Mouse (Mus musculus): ENCODE measurements around the gene 1810037I17Rik. TPM values are rescaled to one million over a fixed set of nuclear protein-coding genes. Genes with fewer than 3 reads are reported as not detected.
A peak's percentile ranks its signal among the peaks of the same experiment; 100 is the strongest.

Gene 1810037I17Rik
- polyA plus RNA-seq (2014; fragmentation: Nextera tagmentation; extraction: Ambion mirVana) = 88.0 and 95.6 TPM in 2 replicates

DNA sequence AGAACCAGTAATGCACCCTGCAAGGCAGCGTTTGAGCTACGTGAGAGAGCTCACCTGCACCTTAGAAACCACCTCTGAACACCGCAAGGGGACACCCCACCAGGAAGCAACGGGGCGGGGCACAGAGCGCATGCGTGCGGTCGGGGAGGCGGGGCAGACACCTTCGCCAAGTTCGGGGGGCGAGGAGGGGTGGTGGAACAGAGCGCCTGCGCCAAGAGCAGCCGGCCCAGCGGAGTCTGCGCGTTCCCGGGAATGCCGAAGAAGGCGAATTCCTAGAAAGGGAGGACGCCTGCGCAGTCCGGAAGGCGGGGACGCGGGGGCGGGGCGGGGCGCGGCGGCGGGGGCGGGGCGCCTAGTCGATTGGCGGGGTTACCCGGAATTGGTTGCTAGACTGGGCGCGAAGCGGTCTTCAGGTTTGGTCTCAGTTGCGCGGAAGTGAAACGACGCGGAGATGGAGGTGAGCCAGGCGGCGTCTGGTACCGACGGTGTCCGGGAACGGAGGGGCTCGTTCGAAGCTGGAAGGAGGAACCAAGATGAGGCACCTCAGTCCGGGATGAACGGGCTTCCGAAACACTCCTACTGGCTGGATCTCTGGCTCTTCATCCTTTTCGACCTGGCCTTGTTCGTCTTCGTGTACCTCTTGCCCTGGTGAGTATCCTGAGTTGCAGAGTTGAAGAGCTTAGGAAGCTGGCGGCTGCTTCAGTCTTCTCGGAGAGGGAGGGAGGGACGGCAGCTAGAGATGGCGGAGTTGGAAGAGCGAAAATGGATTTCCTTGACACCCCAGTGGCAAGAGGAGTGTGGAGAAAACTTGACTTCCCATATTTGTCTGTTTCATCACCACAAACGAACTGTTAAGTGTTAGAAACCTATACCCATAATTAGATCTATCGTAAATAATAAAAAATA is at the start of gene 1810037I17Rik:
1810037I17Rik (plus strand) TSS at position 195 of the 906 bp plus-strand sequence.
- Histone ChIP-seq H3K36me3 (ENCODE audit: control insufficient read depth, insufficient read depth, low read length) (no peaks in the 10 kb centered on the region), H3K4me3 (ENCODE audit: low read depth, low read length) (peak within 1 kb of the TSS; percentile 53), H3K4me2 (ENCODE audit: low read depth, low read length, severe bottlenecking) (peak within 1 kb of the TSS; percentile 61), H3K27ac (ENCODE audit: low read depth, low read length) (peak within 1 kb of the TSS; percentile 25; the same call in 1 of the 2 replicates), H3K4me1 (replicated peaks; ENCODE audit: control insufficient read depth, insufficient read depth, low read length) (peaks cover 2% of the 10 kb centered on the region; the same call in 1 of the 2 replicates), H3K9ac (ENCODE audit: low read length) (peak within 1 kb of the TSS; percentile 64), H3K9me3 (ENCODE audit: control insufficient read depth, low read length) (no peaks in the 10 kb centered on the region), H3K27me3 (ENCODE audit: control insufficient read depth, insufficient read depth, low read length) (no peaks in the 10 kb centered on the region)
- peak; percentile 99 for ATAC-seq (replicated peaks; ENCODE audit: low FRiP score)
- DNase-seq (ENCODE audit: low spot score) = peak; percentile 99
- WGBS = under 1% methylated on average over 51 of the region's 68 CpGs

DNA sequence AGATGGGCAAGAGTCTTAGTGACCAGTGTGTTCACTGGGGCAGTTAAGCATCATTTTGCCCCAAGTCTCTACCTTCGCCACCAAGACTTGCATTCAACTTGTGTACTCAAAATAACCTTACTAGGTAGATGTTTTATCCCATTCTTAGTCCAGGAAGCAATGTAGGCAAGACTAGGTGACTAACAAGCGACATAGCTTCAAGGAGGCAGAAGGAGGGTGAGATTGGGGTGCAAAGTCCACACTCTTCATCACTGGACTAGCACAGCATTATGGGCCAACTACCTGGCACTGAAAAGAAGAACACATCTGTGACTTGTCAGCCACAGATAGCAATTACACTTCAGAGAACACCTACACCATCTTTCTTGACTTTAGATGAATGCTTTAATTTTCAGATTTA is 47.1 kb upstream of the 1810037I17Rik start:
- no peak for ATAC-seq (replicated peaks; ENCODE audit: low FRiP score)
- Histone ChIP-seq H3K36me3 (ENCODE audit: control insufficient read depth, insufficient read depth, low read length) (no peaks in the 10 kb centered on the region), H3K27me3 (ENCODE audit: control insufficient read depth, insufficient read depth, low read length) (no peaks in the 10 kb centered on the region), H3K4me1 (replicated peaks; ENCODE audit: control insufficient read depth, insufficient read depth, low read length) (no peaks in the 10 kb centered on the region), H3K4me3 (ENCODE audit: low read depth, low read length) (no peak overlapping the region), H3K27ac (ENCODE audit: low read depth, low read length) (no peak overlapping the region), H3K9ac (ENCODE audit: low read length) (no peak overlapping the region), H3K9me3 (ENCODE audit: control insufficient read depth, low read length) (no peaks in the 10 kb centered on the region), H3K4me2 (ENCODE audit: low read depth, low read length, severe bottlenecking) (no peak overlapping the region)
- WGBS = 87% methylated on average over 2 of the region's 2 CpGs
- no peak for DNase-seq (ENCODE audit: low spot score)

- ATAC-seq (replicated peaks; ENCODE audit: low FRiP score) (no peak), DNase-seq (ENCODE audit: low spot score) (no peak)
- Histone ChIP-seq H3K27me3 (ENCODE audit: control insufficient read depth, insufficient read depth, low read length) (no peaks in the 10 kb centered on the region), H3K4me3 (ENCODE audit: low read depth, low read length) (no peak overlapping the region), H3K9ac (ENCODE audit: low read length) (no peak overlapping the region), H3K9me3 (ENCODE audit: control insufficient read depth, low read length) (no peaks in the 10 kb centered on the region), H3K27ac (ENCODE audit: low read depth, low read length) (no peak overlapping the region), H3K4me1 (replicated peaks; ENCODE audit: control insufficient read depth, insufficient read depth, low read length) (no peaks in the 10 kb centered on the region), H3K4me2 (ENCODE audit: low read depth, low read length, severe bottlenecking) (no peak overlapping the region), H3K36me3 (ENCODE audit: control insufficient read depth, insufficient read depth, low read length) (no peaks in the 10 kb centered on the region)
- 86% methylated on average over 3 of the region's 3 CpGs for WGBS
These were observed 46.5 kb upstream of the 1810037I17Rik start for GRCm38 (mm10) chr3:122877543-122877942.

GRCm38 (mm10) chr3:122878705-122879315 is 45.2 kb upstream of the 1810037I17Rik start:
- WGBS = 88% methylated on average over 8 of the region's 8 CpGs
- H3K4me1 ChIP-seq (replicated peaks; ENCODE audit: control insufficient read depth, insufficient read depth, low read length) = no peaks in the 10 kb centered on the region
- no peaks in the 10 kb centered on the region for H3K9me3 ChIP-seq (ENCODE audit: control insufficient read depth, low read length)
- H3K4me3 ChIP-seq (ENCODE audit: low read depth, low read length) = no peak overlapping the region
- no peak overlapping the region for H3K27ac ChIP-seq (ENCODE audit: low read depth, low read length)
- DNase-seq (ENCODE audit: low spot score) (no peak), ATAC-seq (replicated peaks; ENCODE audit: low FRiP score) (no peak)
- H3K4me2 ChIP-seq (ENCODE audit: low read depth, low read length, severe bottlenecking) = no peak overlapping the region
- no peaks in the 10 kb centered on the region for H3K36me3 ChIP-seq (ENCODE audit: control insufficient read depth, insufficient read depth, low read length)
- H3K27me3 ChIP-seq (ENCODE audit: control insufficient read depth, insufficient read depth, low read length) = no peaks in the 10 kb centered on the region
- H3K9ac ChIP-seq (ENCODE audit: low read length) = no peak overlapping the region

GRCm38 (mm10) chr3:122887505-122888301 is 36.3 kb upstream of the 1810037I17Rik start:
- Histone ChIP-seq H3K36me3 (ENCODE audit: control insufficient read depth, insufficient read depth, low read length) (no peaks in the 10 kb centered on the region), H3K9ac (ENCODE audit: low read length) (no peak overlapping the region), H3K4me3 (ENCODE audit: low read depth, low read length) (no peak overlapping the region), H3K27ac (ENCODE audit: low read depth, low read length) (no peak overlapping the region), H3K27me3 (ENCODE audit: control insufficient read depth, insufficient read depth, low read length) (no peaks in the 10 kb centered on the region), H3K4me2 (ENCODE audit: low read depth, low read length, severe bottlenecking) (no peak overlapping the region), H3K4me1 (replicated peaks; ENCODE audit: control insufficient read depth, insufficient read depth, low read length) (no peaks in the 10 kb centered on the region), H3K9me3 (ENCODE audit: control insufficient read depth, low read length) (no peaks in the 10 kb centered on the region)
- DNase-seq (ENCODE audit: low spot score) (no peak), ATAC-seq (replicated peaks; ENCODE audit: low FRiP score) (no peak)
- 77% methylated on average over 4 of the region's 4 CpGs for WGBS

DNA sequence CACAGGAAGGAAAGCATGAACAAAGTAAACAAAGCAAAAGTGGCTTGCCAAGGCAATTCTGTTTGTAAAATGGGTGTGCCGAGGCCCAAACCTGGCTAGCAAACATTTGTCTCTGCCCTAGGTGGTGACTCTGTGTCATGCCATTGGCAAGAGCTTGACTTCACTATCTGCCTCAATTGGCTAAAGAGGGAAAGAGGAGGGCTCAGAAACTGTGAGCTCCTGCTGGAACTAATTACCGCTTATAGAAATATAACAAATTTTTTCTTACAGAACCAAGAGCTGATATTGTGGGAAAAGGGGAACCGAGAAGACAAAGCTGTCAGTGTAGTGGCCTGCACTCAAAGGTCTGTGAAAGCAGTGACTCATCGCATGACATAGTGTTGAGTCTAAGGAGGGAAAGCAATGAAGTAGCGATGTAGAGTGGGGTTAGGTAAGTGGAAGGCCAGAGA is 35.6 kb upstream of the 1810037I17Rik start:
- 93% methylated on average over 5 of the region's 5 CpGs for WGBS
- Histone ChIP-seq H3K4me3 (ENCODE audit: low read depth, low read length) (no peak overlapping the region), H3K27ac (ENCODE audit: low read depth, low read length) (no peak overlapping the region), H3K27me3 (ENCODE audit: control insufficient read depth, insufficient read depth, low read length) (no peaks in the 10 kb centered on the region), H3K4me1 (replicated peaks; ENCODE audit: control insufficient read depth, insufficient read depth, low read length) (no peaks in the 10 kb centered on the region), H3K4me2 (ENCODE audit: low read depth, low read length, severe bottlenecking) (no peak overlapping the region), H3K9me3 (ENCODE audit: control insufficient read depth, low read length) (no peaks in the 10 kb centered on the region), H3K9ac (ENCODE audit: low read length) (no peak overlapping the region), H3K36me3 (ENCODE audit: control insufficient read depth, insufficient read depth, low read length) (no peaks in the 10 kb centered on the region)
- no peak for DNase-seq (ENCODE audit: low spot score)
- no peak for ATAC-seq (replicated peaks; ENCODE audit: low FRiP score)

- Histone ChIP-seq H3K27ac (ENCODE audit: low read depth, low read length) (no peak within 1 kb of the TSS), H3K9me3 (ENCODE audit: control insufficient read depth, low read length) (no peaks in the 10 kb centered on the region), H3K4me3 (ENCODE audit: low read depth, low read length) (no peak within 1 kb of the TSS), H3K27me3 (ENCODE audit: control insufficient read depth, insufficient read depth, low read length) (no peaks in the 10 kb centered on the region), H3K4me1 (replicated peaks; ENCODE audit: control insufficient read depth, insufficient read depth, low read length) (no peaks in the 10 kb centered on the region), H3K36me3 (ENCODE audit: control insufficient read depth, insufficient read depth, low read length) (no peaks in the 10 kb centered on the region), H3K9ac (ENCODE audit: low read length) (no peak within 1 kb of the TSS), H3K4me2 (ENCODE audit: low read depth, low read length, severe bottlenecking) (no peak within 1 kb of the TSS)
- WGBS = 92% methylated on average over 3 of the region's 3 CpGs
- no peak for DNase-seq (ENCODE audit: low spot score)
- no peak for ATAC-seq (replicated peaks; ENCODE audit: low FRiP score)
These were observed 29.2 kb upstream of the 1810037I17Rik start, which contains the start of gene Fabp2 for GRCm38 (mm10) chr3:122894772-122895171. Gene Fabp2 (plus strand): TSS chr3:122895072.

DNA sequence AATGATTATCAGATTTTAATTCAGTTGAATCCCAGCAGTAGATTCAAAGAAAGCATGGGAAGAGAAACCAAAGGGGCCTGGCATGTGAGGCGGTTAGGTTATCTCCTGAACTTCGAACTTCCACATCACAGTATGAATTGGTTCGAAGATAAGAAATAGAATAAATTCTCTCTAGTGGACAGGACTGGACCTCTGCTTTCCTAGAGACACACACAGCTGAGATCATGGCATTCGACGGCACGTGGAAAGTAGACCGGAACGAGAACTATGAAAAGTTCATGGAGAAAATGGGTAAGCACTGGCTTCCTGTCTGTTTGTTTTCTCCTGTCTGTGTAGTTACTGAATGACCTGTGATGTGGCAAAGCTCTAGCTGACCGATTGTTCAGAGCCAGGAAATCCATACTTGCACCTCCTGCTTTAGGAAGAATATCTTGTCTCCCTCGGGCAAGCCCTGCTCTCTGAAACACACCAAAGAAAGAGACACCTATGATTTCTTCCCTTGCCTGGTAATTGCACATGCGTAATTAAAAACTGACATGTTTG is 28.7 kb upstream of the 1810037I17Rik start:
- WGBS = 91% methylated on average over 11 of the region's 11 CpGs
- no peak for ATAC-seq (replicated peaks; ENCODE audit: low FRiP score)

More for the DNA sequence above, 28.7 kb upstream of the 1810037I17Rik start:
- H3K4me1 ChIP-seq (replicated peaks; ENCODE audit: control insufficient read depth, insufficient read depth, low read length) = no peaks in the 10 kb centered on the region
- H3K4me2 ChIP-seq (ENCODE audit: low read depth, low read length, severe bottlenecking) = no peak overlapping the region
- no peaks in the 10 kb centered on the region for H3K27me3 ChIP-seq (ENCODE audit: control insufficient read depth, insufficient read depth, low read length)
- no peak overlapping the region for H3K4me3 ChIP-seq (ENCODE audit: low read depth, low read length)
- no peaks in the 10 kb centered on the region for H3K36me3 ChIP-seq (ENCODE audit: control insufficient read depth, insufficient read depth, low read length)
- no peak for DNase-seq (ENCODE audit: low spot score)
- no peaks in the 10 kb centered on the region for H3K9me3 ChIP-seq (ENCODE audit: control insufficient read depth, low read length)
- no peak overlapping the region for H3K9ac ChIP-seq (ENCODE audit: low read length)
- H3K27ac ChIP-seq (ENCODE audit: low read depth, low read length) = no peak overlapping the region

Data from forebrain, embryonic 11.5 days (tissue).